Mouse (Mus musculus) naive thymus-derived CD4-positive, alpha-beta T cell, adult 5 months (primary cell): Measurements from ENCODE around the gene Ubqln4. TPM values are rescaled to one million over a fixed set of nuclear protein-coding genes. Genes with fewer than 3 reads are reported as not detected.

Experiments
- polyA plus RNA-seq: library from polyadenylated mRNA; unstranded; fragments of 100-300 nt; shearing (Covaris generic); gene quantifications from one replicate; pipeline ENCODE4 v1.2.1, GENCODE M21; 2017

Gene Ubqln4
- polyA plus RNA-seq, result 52.6 TPM

GRCm38 (mm10) chr3:88553525-88553879, at the start of gene Ubqln4:
Gene Ubqln4 (plus strand): TSS chr3:88553758.

GRCm38 (mm10) chr3:88509692-88510420, 43.7 kb upstream of the Ubqln4 start, which contains the start of gene Lmna:
Gene Lmna (minus strand): TSS chr3:88509956.

DNA sequence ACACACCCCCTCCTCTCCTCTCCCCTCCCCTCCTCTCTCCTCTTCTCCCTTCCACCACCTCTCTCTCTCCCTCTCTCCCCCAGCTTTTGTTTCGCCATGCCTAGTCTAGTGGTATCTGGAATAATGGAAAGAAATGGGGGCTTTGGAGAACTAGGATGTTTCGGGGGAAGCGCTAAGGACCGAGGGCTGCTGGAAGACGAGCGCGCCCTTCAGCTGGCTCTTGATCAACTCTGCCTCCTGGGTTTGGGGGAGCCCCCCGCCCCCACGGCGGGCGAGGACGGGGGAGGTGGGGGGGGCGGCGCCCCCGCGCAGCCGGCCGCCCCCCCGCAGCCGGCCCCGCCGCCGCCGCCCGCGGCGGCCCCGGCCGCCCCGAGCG, 21.3 kb upstream of the Ubqln4 start, which contains the start of gene Mex3a:
Gene Mex3a, plus strand, starts transcription at position 97 of the 376 bp plus-strand sequence.

GRCm38 (mm10) chr3:88548180-88548917, 5.2 kb upstream of the Ubqln4 start, which contains the start of gene Rab25:
Gene Rab25 (minus strand): TSS chr3:88548300.

DNA sequence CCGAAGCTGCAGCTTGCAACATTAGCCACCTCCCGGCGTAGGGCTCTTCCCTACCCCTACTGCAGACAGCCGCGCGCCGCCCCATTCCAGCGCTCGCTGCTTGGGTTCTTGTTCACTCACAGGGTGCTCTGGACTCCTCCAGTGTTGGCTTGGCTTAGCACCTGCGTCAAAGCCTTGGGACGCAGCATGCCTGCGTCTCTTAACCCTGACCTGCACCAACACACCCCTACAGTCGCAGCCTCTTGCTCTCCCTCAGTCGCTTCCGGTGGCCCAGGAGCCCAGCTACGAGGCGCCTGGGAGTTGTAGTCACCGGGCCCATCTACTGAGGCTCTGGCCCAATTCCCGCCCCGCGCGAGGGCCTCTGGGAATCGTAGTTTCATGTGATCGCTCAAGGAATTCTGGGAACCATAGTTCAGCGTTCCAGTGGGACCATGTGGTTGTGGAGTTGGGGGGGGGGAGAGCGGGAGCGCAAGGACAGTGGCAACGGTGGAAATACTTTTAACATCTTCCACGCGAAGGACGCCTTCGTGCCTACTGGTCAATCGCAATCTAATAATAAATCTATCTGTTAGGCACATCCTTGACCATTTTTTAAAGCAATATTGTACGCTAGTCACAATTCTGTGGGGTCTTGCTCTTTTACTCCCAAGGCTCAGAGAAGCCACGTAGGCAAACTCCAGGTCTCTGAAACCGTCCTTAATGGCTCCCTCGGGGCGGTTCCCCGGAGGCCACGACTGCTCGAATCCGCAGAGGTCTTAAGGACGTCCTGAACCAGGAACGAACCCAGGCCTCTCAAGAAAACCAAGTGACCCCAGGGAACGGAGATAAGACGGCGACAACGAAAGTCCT, 658 bp upstream of the Ubqln4 start, which contains the start of gene Lamtor2:
Gene Lamtor2, minus strand, starts transcription at position 399 of the 849 bp plus-strand sequence.

DNA sequence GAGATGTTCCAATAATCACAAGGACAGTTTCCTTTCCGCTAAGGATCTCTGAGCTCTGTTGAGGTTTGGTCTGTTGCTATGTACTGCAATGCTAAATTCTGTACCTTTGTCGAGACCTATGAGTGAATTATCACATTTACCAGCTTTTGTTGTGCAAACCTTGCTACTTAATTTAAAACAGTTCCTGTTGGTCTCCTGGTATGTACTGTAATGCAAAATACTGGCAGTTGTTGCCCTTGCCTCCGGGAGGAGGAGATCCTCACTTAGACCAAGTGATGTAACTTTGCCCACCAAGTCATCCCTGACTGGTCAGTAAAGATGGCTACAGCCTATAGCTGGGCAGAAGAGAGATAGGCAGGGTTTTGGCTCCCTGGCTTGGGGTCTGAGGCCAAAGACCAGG, 22.0 kb downstream of the Ubqln4 start, which contains the start of gene Ssr2:
Gene Ssr2, plus strand, starts transcription at position 337 of the 400 bp plus-strand sequence.

GRCm38 (mm10) chr3:88605666-88606065, 52.1 kb downstream of the Ubqln4 start, which contains the start of gene Arhgef2:
Gene Arhgef2 (plus strand): TSS chr3:88605966.

Other genes starting within 250 kb of the Ubqln4 start
- gene Glmp, start 228.7 kb upstream of the Ubqln4 start, polyA plus RNA-seq, result 136 TPM
- 1.1 TPM for gene Tmem79, start 217.6 kb upstream of the Ubqln4 start, polyA plus RNA-seq
- 63.0 TPM for gene Smg5, start 217.5 kb upstream of the Ubqln4 start, polyA plus RNA-seq
- gene Paqr6, start 189.2 kb upstream of the Ubqln4 start, polyA plus RNA-seq, result not detected
- not detected for gene Bglap3, start 181.0 kb upstream of the Ubqln4 start, polyA plus RNA-seq
- gene Bglap2, start 175.1 kb upstream of the Ubqln4 start, polyA plus RNA-seq, result not detected
- gene Bglap, start 169.3 kb upstream of the Ubqln4 start, polyA plus RNA-seq, result not detected
- 48.2 TPM for gene Pmf1, start 143.4 kb upstream of the Ubqln4 start, polyA plus RNA-seq
- gene Slc25a44, start 128.6 kb upstream of the Ubqln4 start, polyA plus RNA-seq, result 17.4 TPM
- 177 TPM for gene Sema4a, start 92.6 kb upstream of the Ubqln4 start, polyA plus RNA-seq
- gene Lmna, start 43.8 kb upstream of the Ubqln4 start, polyA plus RNA-seq, result 27.4 TPM
- 0.20 TPM for gene Mex3a, start 21.4 kb upstream of the Ubqln4 start, polyA plus RNA-seq
- gene Rab25, start 5.5 kb upstream of the Ubqln4 start, polyA plus RNA-seq, result 0.32 TPM
- 107 TPM for gene Lamtor2, start 684 bp upstream of the Ubqln4 start, polyA plus RNA-seq
- gene Ssr2, start 22.1 kb downstream of the Ubqln4 start, polyA plus RNA-seq, result 66.4 TPM
- 64.4 TPM for gene Arhgef2, start 52.2 kb downstream of the Ubqln4 start, polyA plus RNA-seq
- not detected for gene Rxfp4, start 99.4 kb downstream of the Ubqln4 start, polyA plus RNA-seq
- gene Khdc4, start 132.0 kb downstream of the Ubqln4 start, polyA plus RNA-seq, result 155 TPM
- gene Rit1, start 163.1 kb downstream of the Ubqln4 start, polyA plus RNA-seq, result 27.8 TPM
- gene Syt11, start 221.4 kb downstream of the Ubqln4 start, polyA plus RNA-seq, result 18.1 TPM